Mouse (Mus musculus) kidney, postnatal 0 days (tissue): ENCODE results near the gene Tm9sf3. TPM values are rescaled to one million over a fixed set of nuclear protein-coding genes. Genes with fewer than 3 reads are reported as not detected.
A peak's percentile ranks its signal among the peaks of the same experiment; 100 is the strongest.

Experiments
- ATAC-seq: fragments of 200-750 bp; cut with Nextera tagmentation; replicated peaks from 2 replicates; pipeline ENCODE4 v1.8.0; 2017; ENCODE audit warnings: low read depth, moderate number of reproducible peaks, moderate TSS enrichment, moderate library complexity; ENCODE audit not compliant: low FRiP score
- DNase-seq: peaks from one replicate; pipeline ENCODE4 v3.0.0-alpha.2; 2016; ENCODE audit warnings: low spot score
- H3K27ac ChIP-seq: fragments of 300-500 bp; sonication (generic); 2 replicates; pipeline ENCODE4 v1.5.1; 2014; ENCODE audit warnings: mild to moderate bottlenecking
- H3K27me3 ChIP-seq: fragments of 300-500 bp; sonication (generic); 2 replicates; pipeline ENCODE4 v1.6.1; 2014; ENCODE audit warnings: low read length, mixed read lengths; ENCODE audit not compliant: insufficient read depth
- H3K36me3 ChIP-seq: fragments of 300-500 bp; sonication (generic); 2 replicates; pipeline ENCODE4 v1.6.1; 2014; ENCODE audit warnings: low read length, mixed read lengths; ENCODE audit not compliant: insufficient read depth
- H3K4me1 ChIP-seq: fragments of 300-500 bp; sonication (generic); replicated peaks from 2 replicates; pipeline ENCODE4 v1.6.1; 2014; ENCODE audit warnings: antibody characterized with exemption, low read length, mixed read lengths; ENCODE audit not compliant: insufficient read depth
- H3K4me2 ChIP-seq: fragments of 300-500 bp; sonication (generic); 2 replicates; pipeline ENCODE4 v1.6.1; 2014; ENCODE audit warnings: mild to moderate bottlenecking, low read length, moderate library complexity, mixed read lengths
- H3K4me3 ChIP-seq: fragments of 300-500 bp; sonication (generic); replicated peaks from 2 replicates; pipeline ENCODE4 v1.5.1; 2014; ENCODE audit warnings: low read depth, low read length
- H3K9ac ChIP-seq: fragments of 300-500 bp; sonication (generic); 2 replicates; pipeline ENCODE4 v1.6.1; 2014; ENCODE audit warnings: low read depth, low read length
- H3K9me3 ChIP-seq: fragments of 300-500 bp; sonication (generic); replicated peaks from 2 replicates; pipeline ENCODE4 v1.6.1; 2016; ENCODE audit warnings: low read length, inconsistent platforms, mixed read lengths
- CTCF ChIP-seq: IDR thresholded peaks from 2 replicates; pipeline ENCODE4 v1.5.1; 2016; ENCODE audit warnings: antibody characterized with exemption, low read depth, mild to moderate bottlenecking, moderate library complexity
- WGBS: fragments of 180-500 bp; shearing (Covaris S2); extraction: QIAGEN DNeasy Blood & Tissue Kit; methylation state at CpG from one replicate; pipeline ENCODE4 v1.1.7; 2014; 5-methylcytosine and 5-hydroxymethylcytosine counted together
- polyA plus RNA-seq: library from polyadenylated mRNA; unstranded; fragments of >200 nt; fragmentation: Nextera tagmentation; extraction: Ambion mirVana; gene quantifications from 2 replicates; pipeline ENCODE4 v1.2.1, GENCODE M21; 2015

The Tm9sf3 gene
- polyA plus RNA-seq, 1 experiment from 2014 or later: 138 TPM

GRCm38 (mm10) chr19:41254584-41254983, 9.2 kb downstream of the Tm9sf3 start:
- DNase-seq: no peak
- Histone ChIP-seq H3K27me3 (no peaks in the 10 kb centered on the region), H3K27ac (no peak overlapping the region), H3K9me3 (no peaks in the 10 kb centered on the region), H3K9ac (no peak overlapping the region), H3K4me3 (no peak overlapping the region), H3K4me1 (0 out of 2 replicates have a peak, but pooled peaks cover under 1% of the 10 kb centered on the region), H3K4me2 (no peak overlapping the region), H3K36me3 (0 out of 2 replicates have a peak, but pooled peaks cover 4% of the 10 kb centered on the region)
- no peak for ATAC-seq
- 76% methylated on average over 5 of the region's 5 CpGs for WGBS
- no peak for TF ChIP-seq CTCF

GRCm38 (mm10) chr19:41248968-41249367, 14.8 kb downstream of the Tm9sf3 start:
- no peaks in the 10 kb centered on the region for H3K9me3 ChIP-seq
- H3K4me2 ChIP-seq: no peak overlapping the region
- peak; percentile 44 for DNase-seq
- 31% methylated on average over 4 of the region's 4 CpGs for WGBS
- no peak overlapping the region for H3K4me3 ChIP-seq
- H3K27me3 ChIP-seq: no peaks in the 10 kb centered on the region
- no peak for TF ChIP-seq CTCF
- no peak overlapping the region for H3K27ac ChIP-seq
- no peaks in the 10 kb centered on the region for H3K4me1 ChIP-seq
- no peak overlapping the region for H3K9ac ChIP-seq
- ATAC-seq: no peak
- peaks cover 23% of the 10 kb centered on the region; the same call in 1 of the 2 replicates for H3K36me3 ChIP-seq

GRCm38 (mm10) chr19:41248271-41248670, 15.5 kb downstream of the Tm9sf3 start:
- TF ChIP-seq CTCF: no peak
- Histone ChIP-seq H3K9ac (no peak overlapping the region), H3K4me1 (no peaks in the 10 kb centered on the region), H3K9me3 (no peaks in the 10 kb centered on the region), H3K36me3 (peaks cover 27% of the 10 kb centered on the region; the same call in 1 of the 2 replicates), H3K27ac (no peak overlapping the region), H3K27me3 (no peaks in the 10 kb centered on the region), H3K4me2 (no peak overlapping the region), H3K4me3 (no peak overlapping the region)
- DNase-seq (no peak), ATAC-seq (no peak)
- WGBS: 88% methylated on average over 3 of the region's 3 CpGs

- no peaks in the 10 kb centered on the region for H3K9me3 ChIP-seq
- no peak for DNase-seq
- H3K4me2 ChIP-seq: no peak overlapping the region
- ATAC-seq: no peak
- H3K4me1 ChIP-seq: no peaks in the 10 kb centered on the region
- no peak for TF ChIP-seq CTCF
- no peaks in the 10 kb centered on the region for H3K27me3 ChIP-seq
- no peak overlapping the region for H3K27ac ChIP-seq
- H3K4me3 ChIP-seq: no peak overlapping the region
- WGBS: 82% methylated on average over 4 of the region's 4 CpGs
- no peak overlapping the region for H3K9ac ChIP-seq
- peaks cover 43% of the 10 kb centered on the region for H3K36me3 ChIP-seq
Measured at GRCm38 (mm10) chr19:41246271-41246670, 17.5 kb downstream of the Tm9sf3 start.

GRCm38 (mm10) chr19:41244581-41244980, 19.2 kb downstream of the Tm9sf3 start:
- Histone ChIP-seq H3K4me3 (no peak overlapping the region), H3K4me2 (no peak overlapping the region), H3K36me3 (peaks cover 54% of the 10 kb centered on the region), H3K9ac (no peak overlapping the region), H3K27me3 (no peaks in the 10 kb centered on the region), H3K9me3 (no peaks in the 10 kb centered on the region), H3K4me1 (no peaks in the 10 kb centered on the region), H3K27ac (no peak overlapping the region)
- ATAC-seq: no peak
- peak; percentile 70 for TF ChIP-seq CTCF
- WGBS: 65% methylated on average over 6 of the region's 6 CpGs
- DNase-seq: peak; percentile 71

GRCm38 (mm10) chr19:41241997-41242396, 21.8 kb downstream of the Tm9sf3 start:
- Histone ChIP-seq H3K9me3 (no peaks in the 10 kb centered on the region), H3K27ac (no peak overlapping the region), H3K4me1 (no peaks in the 10 kb centered on the region), H3K4me2 (no peak overlapping the region), H3K4me3 (no peak overlapping the region), H3K9ac (no peak overlapping the region), H3K36me3 (peaks cover 57% of the 10 kb centered on the region), H3K27me3 (no peaks in the 10 kb centered on the region)
- WGBS: 94% methylated on average over 5 of the region's 5 CpGs
- ATAC-seq (no peak), DNase-seq (no peak)
- TF ChIP-seq CTCF: no peak

- 93% methylated on average over 4 of the region's 4 CpGs for WGBS
Measured at GRCm38 (mm10) chr19:41233698-41234097, 30.1 kb downstream of the Tm9sf3 start.

More at GRCm38 (mm10) chr19:41233698-41234097, 30.1 kb downstream of the Tm9sf3 start:
- ATAC-seq: no peak
- TF ChIP-seq CTCF: no peak
- H3K9me3 ChIP-seq: no peaks in the 10 kb centered on the region
- H3K27ac ChIP-seq: no peak overlapping the region
- no peaks in the 10 kb centered on the region for H3K4me1 ChIP-seq
- H3K27me3 ChIP-seq: no peaks in the 10 kb centered on the region
- DNase-seq: no peak
- H3K9ac ChIP-seq: no peak overlapping the region
- H3K4me2 ChIP-seq: no peak overlapping the region
- H3K4me3 ChIP-seq: no peak overlapping the region
- H3K36me3 ChIP-seq: peaks cover 33% of the 10 kb centered on the region; the same call in 1 of the 2 replicates
